Mouse (Mus musculus) spleen, postnatal 4 days (tissue): ENCODE results near the gene Vipr1.

Source experiments
- DNase-seq, 2 experiments: peaks; one replicate each; pipeline ENCODE4 v3.0.0; 2022; ENCODE audit warnings: low spot score in 2 of 2

The Vipr1 gene

GRCm38 (mm10) chr9:121633306-121633705 lies 9.2 kb upstream of the Vipr1 start:
- DNase-seq = no peak

GRCm38 (mm10) chr9:121635835-121636576 lies 6.5 kb upstream of the Vipr1 start:
- no peak for DNase-seq

- DNase-seq = no peak
These were observed 2.7 kb upstream of the Vipr1 start for GRCm38 (mm10) chr9:121639790-121640189.

- DNase-seq = no peak
These were observed 1.1 kb upstream of the Vipr1 start for GRCm38 (mm10) chr9:121641235-121641915.

GRCm38 (mm10) chr9:121642001-121642400 lies 515 bp upstream of the Vipr1 start, which contains the start of gene Lyzl4:
Gene Lyzl4, minus strand, starts transcription at chr9:121642096.
- DNase-seq = peak; percentile 62 to 82

- DNase-seq = no peak
These were observed 2.3 kb downstream of the Vipr1 start for GRCm38 (mm10) chr9:121644855-121645254.

GRCm38 (mm10) chr9:121647026-121647425 lies 4.5 kb downstream of the Vipr1 start:
- DNase-seq = no peak

- no peak for DNase-seq
These were observed 11.2 kb downstream of the Vipr1 start for GRCm38 (mm10) chr9:121653668-121654067.

GRCm38 (mm10) chr9:121656322-121656721 lies 13.8 kb downstream of the Vipr1 start:
- no peak for DNase-seq

GRCm38 (mm10) chr9:121657143-121657542 lies 14.6 kb downstream of the Vipr1 start:
- DNase-seq = no peak

- no peak for DNase-seq
These were observed 15.7 kb downstream of the Vipr1 start for GRCm38 (mm10) chr9:121658248-121658647.

- no peak for DNase-seq
These were observed 17.3 kb downstream of the Vipr1 start for GRCm38 (mm10) chr9:121659791-121660190.

GRCm38 (mm10) chr9:121663467-121663866 lies 21.0 kb downstream of the Vipr1 start:
- DNase-seq = no peak

GRCm38 (mm10) chr9:121664104-121664503 lies 21.6 kb downstream of the Vipr1 start:
- no peak for DNase-seq

GRCm38 (mm10) chr9:121666957-121667630 lies 24.6 kb downstream of the Vipr1 start:
- peak in 1 of 2 experiments; percentile 59 for DNase-seq

GRCm38 (mm10) chr9:121667822-121668221 lies 25.3 kb downstream of the Vipr1 start:
- DNase-seq = no peak

GRCm38 (mm10) chr9:121669348-121669791 lies 26.9 kb downstream of the Vipr1 start:
- peak; percentile 45 to 80 for DNase-seq

GRCm38 (mm10) chr9:121671300-121671699 lies 28.8 kb downstream of the Vipr1 start:
- DNase-seq = peak in 1 of 2 experiments; percentile 67

GRCm38 (mm10) chr9:121672311-121672710 lies 29.8 kb downstream of the Vipr1 start:
- DNase-seq = no peak

GRCm38 (mm10) chr9:121673716-121674115 lies 31.2 kb downstream of the Vipr1 start:
- no peak for DNase-seq

GRCm38 (mm10) chr9:121675011-121675410 lies 32.5 kb downstream of the Vipr1 start:
- DNase-seq = peak; percentile 41 to 73

GRCm38 (mm10) chr9:121675556-121675955 lies 33.0 kb downstream of the Vipr1 start:
- no peak for DNase-seq
